Mouse (Mus musculus) hindbrain, postnatal 0 days (tissue): ENCODE data around the gene Nek7. TPM values are rescaled to one million over a fixed set of nuclear protein-coding genes. Genes with fewer than 3 reads are reported as not detected.
A peak's percentile ranks its signal among the peaks of the same experiment; 100 is the strongest.

ENCODE experiments used
- ATAC-seq: fragments of 200-750 bp; cut with Nextera tagmentation; 2 replicates; pipeline ENCODE4 v1.8.0; 2017; ENCODE audit warnings: mild to moderate bottlenecking, moderate TSS enrichment, moderate library complexity
- DNase-seq: peaks from one replicate; pipeline ENCODE4 v3.0.0-alpha.2; 2015; ENCODE audit warnings: low spot score
- H3K27ac ChIP-seq: fragments of 300-500 bp; sonication (generic); 2 replicates; pipeline ENCODE4 v1.5.1; 2014; ENCODE audit warnings: mild to moderate bottlenecking
- H3K27me3 ChIP-seq: fragments of 300-500 bp; sonication (generic); 2 replicates; pipeline ENCODE4 v1.6.1; 2014; ENCODE audit warnings: low read length, mixed read lengths; ENCODE audit not compliant: insufficient read depth
- H3K36me3 ChIP-seq: fragments of 300-500 bp; sonication (generic); 2 replicates; pipeline ENCODE4 v1.6.1; 2014; ENCODE audit warnings: low read length, mixed read lengths; ENCODE audit not compliant: insufficient read depth
- H3K4me1 ChIP-seq: fragments of 300-500 bp; sonication (generic); 2 replicates; pipeline ENCODE4 v1.6.1; 2014; ENCODE audit warnings: antibody characterized with exemption, low read length, mixed read lengths; ENCODE audit not compliant: insufficient read depth
- H3K4me2 ChIP-seq: fragments of 300-500 bp; sonication (generic); 2 replicates; pipeline ENCODE4 v1.6.1; 2014; ENCODE audit warnings: low read depth, mild to moderate bottlenecking, low read length, moderate library complexity, mixed read lengths
- H3K4me3 ChIP-seq: fragments of 300-500 bp; sonication (generic); 2 replicates; pipeline ENCODE4 v1.5.1; 2014; ENCODE audit warnings: low read length
- H3K9ac ChIP-seq: fragments of 300-500 bp; sonication (generic); replicated peaks from 2 replicates; pipeline ENCODE4 v1.6.1; 2014; ENCODE audit warnings: mild to moderate bottlenecking, low read length, moderate library complexity, mixed read lengths
- H3K9me3 ChIP-seq: fragments of 300-500 bp; sonication (generic); 2 replicates; pipeline ENCODE4 v1.6.1; 2016; ENCODE audit warnings: low read length, mixed read lengths
- CTCF ChIP-seq: IDR thresholded peaks from 2 replicates; pipeline ENCODE4 v1.5.1; 2016; ENCODE audit warnings: antibody characterized with exemption, control low read depth, low read depth
- whole genome bisulfite sequencing: fragments of 180-500 bp; shearing (Covaris S2); extraction: QIAGEN DNeasy Blood & Tissue Kit; methylation state at CpG from one replicate; pipeline ENCODE4 v1.1.7; 2014; 5-methylcytosine and 5-hydroxymethylcytosine counted together
- polyA plus RNA-seq: library from polyadenylated mRNA; unstranded; fragments of >200 nt; fragmentation: Nextera tagmentation; extraction: Ambion mirVana; gene quantifications from 2 replicates; pipeline ENCODE4 v1.2.1, GENCODE M21; 2015
- total RNA-seq: library from RNA; depleted of rRNA; stranded (reverse); fragments of >200 nt; gene quantifications from 2 replicates; pipeline ENCODE4 v1.2.3, GENCODE M21; 2014; rRNA removed

Gene Nek7
- total and polyA plus RNA-seq, 2 experiments from 2014 or later, result 8.8 to 16.3 TPM

DNA sequence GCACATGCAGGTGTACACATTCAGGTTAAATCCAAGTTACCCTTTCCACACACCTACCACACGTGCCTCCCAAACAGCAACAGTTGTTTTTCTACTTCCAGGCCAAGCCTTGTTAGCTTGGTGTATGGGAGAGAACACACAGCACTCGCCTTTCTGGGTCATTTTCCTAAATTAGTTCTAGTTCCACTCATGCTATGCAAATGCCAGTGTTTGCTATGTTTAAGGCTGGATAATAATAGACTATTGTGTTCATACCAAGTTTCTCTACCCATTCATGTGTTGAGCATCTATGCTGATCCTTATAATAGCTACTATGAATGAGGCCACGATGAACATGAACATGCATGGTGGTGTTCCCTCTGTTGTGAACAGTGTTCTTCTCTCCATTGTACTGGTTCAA, 158.5 kb downstream of the Nek7 start:
- 79% methylated on average over 3 of the region's 3 CpGs for WGBS
- Histone ChIP-seq H3K4me1 (no peaks in the 10 kb centered on the region), H3K27ac (no peak overlapping the region), H3K9me3 (0 out of 2 replicates have a peak, but pooled peaks cover 3% of the 10 kb centered on the region), H3K4me3 (no peak overlapping the region), H3K27me3 (no peaks in the 10 kb centered on the region), H3K9ac (no peak overlapping the region), H3K4me2 (no peak overlapping the region), H3K36me3 (no peaks in the 10 kb centered on the region)
- TF ChIP-seq CTCF, result no peak
- DNase-seq, result no peak
- ATAC-seq, result no peak

DNA sequence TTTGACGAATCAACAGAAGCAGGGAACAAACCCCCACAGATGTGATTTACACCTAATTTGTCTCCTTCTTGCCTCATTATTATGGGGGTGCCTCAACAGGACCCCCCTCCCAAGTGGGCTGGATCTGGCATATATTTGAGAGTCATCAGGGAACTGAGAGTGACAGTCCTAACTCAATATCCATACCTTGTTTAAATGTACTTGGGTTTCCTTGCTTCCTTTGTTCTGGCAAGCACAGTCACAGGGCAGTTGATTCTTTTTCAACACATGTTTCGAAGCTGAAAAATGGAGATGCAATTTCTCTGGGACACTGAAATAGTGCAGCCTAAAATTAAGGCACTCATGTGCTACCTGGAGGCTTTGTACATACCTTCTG, 170.5 kb downstream of the Nek7 start:
- H3K36me3 ChIP-seq, result no peaks in the 10 kb centered on the region
- H3K4me2 ChIP-seq, result no peak overlapping the region
- no peak for TF ChIP-seq CTCF
- no peak overlapping the region for H3K9ac ChIP-seq
- 80% methylated on average over 2 of the region's 2 CpGs for WGBS
- no peaks in the 10 kb centered on the region for H3K27me3 ChIP-seq
- no peak for ATAC-seq
- DNase-seq, result no peak
- no peak overlapping the region for H3K4me3 ChIP-seq
- no peak overlapping the region for H3K27ac ChIP-seq
- no peaks in the 10 kb centered on the region for H3K9me3 ChIP-seq
- H3K4me1 ChIP-seq, result no peaks in the 10 kb centered on the region

GRCm38 (mm10) chr1:138448635-138449475, 171.1 kb downstream of the Nek7 start:
- Histone ChIP-seq H3K9me3 (no peaks in the 10 kb centered on the region), H3K4me2 (peak overlapping the region; percentile 36), H3K4me1 (no peaks in the 10 kb centered on the region), H3K9ac (no peak overlapping the region), H3K36me3 (no peaks in the 10 kb centered on the region), H3K27me3 (no peaks in the 10 kb centered on the region), H3K27ac (no peak overlapping the region), H3K4me3 (no peak overlapping the region)
- 59% methylated on average over 15 of the region's 15 CpGs for WGBS
- TF ChIP-seq CTCF, result peak; percentile 16; the same call in 1 of the 2 replicates
- peak; percentile 10 for DNase-seq
- no peak for ATAC-seq

DNA sequence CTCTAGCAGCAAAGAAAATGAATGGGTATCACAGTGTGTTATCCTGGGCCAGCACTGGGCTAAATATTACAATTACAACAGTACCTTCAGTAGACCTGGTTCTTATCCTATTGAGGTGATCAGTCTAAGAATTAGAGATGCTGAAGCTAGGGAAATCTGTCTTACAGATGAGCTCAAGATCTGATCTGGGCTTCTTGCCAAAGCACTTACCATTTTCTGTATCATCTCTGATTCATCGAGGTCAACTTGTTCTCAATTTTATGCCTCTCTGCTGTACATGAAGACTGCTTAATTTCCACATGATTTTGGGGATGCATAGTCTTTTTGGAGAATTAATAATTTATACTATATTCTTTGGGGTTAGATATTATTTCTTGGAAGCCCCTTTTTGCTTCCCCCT, 173.1 kb downstream of the Nek7 start:
- Histone ChIP-seq H3K27ac (no peak overlapping the region), H3K36me3 (no peaks in the 10 kb centered on the region), H3K4me1 (no peaks in the 10 kb centered on the region), H3K9ac (no peak overlapping the region), H3K27me3 (no peaks in the 10 kb centered on the region), H3K4me3 (no peak overlapping the region), H3K4me2 (no peak overlapping the region), H3K9me3 (no peaks in the 10 kb centered on the region)
- 62% methylated on average over 1 of the region's 1 CpGs for WGBS
- no peak for TF ChIP-seq CTCF
- no peak for ATAC-seq
- DNase-seq, result no peak

Other genes starting within 250 kb of the Nek7 start
- 9.1 and 12.0 TPM in 2 replicates for gene Lhx9, start 228.4 kb upstream of the Nek7 start, total RNA-seq
- gene Lhx9, start 228.4 kb upstream of the Nek7 start, polyA plus RNA-seq, result 5.4 and 15.5 TPM in 2 replicates
- gene 2310009B15Rik, start 236.7 kb upstream of the Nek7 start, total RNA-seq, result 29.1 and 32.7 TPM in 2 replicates
- gene 2310009B15Rik, start 236.7 kb upstream of the Nek7 start, polyA plus RNA-seq, result 45.0 and 45.6 TPM in 2 replicates